Mouse (Mus musculus) limb, embryonic 12.5 days (tissue): ENCODE results near the gene Lrriq3. TPM values are rescaled to one million over a fixed set of nuclear protein-coding genes. Genes with fewer than 3 reads are reported as not detected.

Source experiments
- ATAC-seq: fragments of 200-750 bp; cut with Nextera tagmentation; 2 replicates; pipeline ENCODE4 v1.8.0; 2017; ENCODE audit warnings: low read depth, moderate TSS enrichment; ENCODE audit not compliant: insufficient number of reproducible peaks, insufficient read depth, low FRiP score, low TSS enrichment
- H3K27ac ChIP-seq: fragments of 300-500 bp; sonication (generic); 2 replicates; pipeline ENCODE4 v1.5.1; 2016; ENCODE audit warnings: mild to moderate bottlenecking, moderate library complexity
- H3K27me3 ChIP-seq: fragments of 300-500 bp; sonication (generic); 2 replicates; pipeline ENCODE4 v1.6.1; 2016; ENCODE audit warnings: mild to moderate bottlenecking, moderate library complexity
- H3K36me3 ChIP-seq: fragments of 300-500 bp; sonication (generic); 2 replicates; pipeline ENCODE4 v1.6.1; 2016; ENCODE audit warnings: mild to moderate bottlenecking, moderate library complexity
- H3K4me1 ChIP-seq: fragments of 300-500 bp; sonication (generic); replicated peaks from 2 replicates; pipeline ENCODE4 v1.6.1; 2016
- H3K4me2 ChIP-seq: fragments of 300-500 bp; sonication (generic); 2 replicates; pipeline ENCODE4 v1.6.1; 2016; ENCODE audit warnings: mild to moderate bottlenecking, moderate library complexity
- H3K4me3 ChIP-seq: fragments of 300-500 bp; sonication (generic); replicated peaks from 2 replicates; pipeline ENCODE4 v1.5.1; 2016; ENCODE audit warnings: mild to moderate bottlenecking
- H3K9ac ChIP-seq: fragments of 300-500 bp; sonication (generic); replicated peaks from 2 replicates; pipeline ENCODE4 v1.6.1; 2016; ENCODE audit warnings: mild to moderate bottlenecking, moderate library complexity
- H3K9me3 ChIP-seq: fragments of 300-500 bp; sonication (generic); 2 replicates; pipeline ENCODE4 v1.6.1; 2016; ENCODE audit warnings: mild to moderate bottlenecking, moderate library complexity
- WGBS: fragments of 180-500 bp; shearing (Covaris S2); methylation state at CpG from one replicate; pipeline ENCODE4 v1.1.7; 2016; 5-methylcytosine and 5-hydroxymethylcytosine counted together
- polyA plus RNA-seq: library from polyadenylated mRNA; unstranded; fragments of >200 nt; fragmentation: Nextera tagmentation; extraction: Ambion mirVana; gene quantifications from 2 replicates; pipeline ENCODE4 v1.2.1, GENCODE M21; 2016

Lrriq3 gene
- polyA plus RNA-seq, 1 experiment from 2014 or later, result 0.81 TPM

- Histone ChIP-seq H3K27me3 (no peaks in the 10 kb centered on the region), H3K4me1 (no peaks in the 10 kb centered on the region)
- WGBS, result 63% methylated on average over 1 of the region's 1 CpGs
Observed at GRCm38 (mm10) chr3:155105957-155106356, 12.7 kb downstream of the Lrriq3 start.

GRCm38 (mm10) chr3:155137737-155138136 is 44.5 kb downstream of the Lrriq3 start:
- 88% methylated on average over 5 of the region's 5 CpGs for WGBS
- no peaks in the 10 kb centered on the region for H3K27me3 ChIP-seq
- no peaks in the 10 kb centered on the region for H3K4me1 ChIP-seq
- H3K4me2 ChIP-seq, result no peak overlapping the region
- no peak overlapping the region for H3K27ac ChIP-seq
- ATAC-seq, result no peak
- H3K4me3 ChIP-seq, result no peak overlapping the region
- no peak overlapping the region for H3K9ac ChIP-seq
- H3K9me3 ChIP-seq, result no peaks in the 10 kb centered on the region
- H3K36me3 ChIP-seq, result no peaks in the 10 kb centered on the region

More at GRCm38 (mm10) chr3:155105957-155106356, 12.7 kb downstream of the Lrriq3 start:
- Histone ChIP-seq H3K9me3 (no peaks in the 10 kb centered on the region), H3K4me2 (no peak overlapping the region), H3K27ac (no peak overlapping the region), H3K9ac (no peak overlapping the region), H3K36me3 (no peaks in the 10 kb centered on the region), H3K4me3 (no peak overlapping the region)
- ATAC-seq, result no peak

- ATAC-seq, result no peak
Observed at GRCm38 (mm10) chr3:155141047-155141446, 47.8 kb downstream of the Lrriq3 start.

GRCm38 (mm10) chr3:155144368-155144767 is 51.1 kb downstream of the Lrriq3 start:
- H3K4me1 ChIP-seq, result no peaks in the 10 kb centered on the region
- no peak for ATAC-seq
- H3K27ac ChIP-seq, result no peak overlapping the region
- no peaks in the 10 kb centered on the region for H3K27me3 ChIP-seq
- H3K9ac ChIP-seq, result no peak overlapping the region
- WGBS, result 79% methylated on average over 1 of the region's 1 CpGs
- no peaks in the 10 kb centered on the region for H3K36me3 ChIP-seq
- H3K4me3 ChIP-seq, result no peak overlapping the region
- no peaks in the 10 kb centered on the region for H3K9me3 ChIP-seq
- H3K4me2 ChIP-seq, result no peak overlapping the region

More at GRCm38 (mm10) chr3:155141047-155141446, 47.8 kb downstream of the Lrriq3 start:
- Histone ChIP-seq H3K4me2 (no peak overlapping the region), H3K9me3 (no peaks in the 10 kb centered on the region), H3K27me3 (no peaks in the 10 kb centered on the region), H3K4me1 (no peaks in the 10 kb centered on the region), H3K4me3 (no peak overlapping the region), H3K9ac (no peak overlapping the region), H3K36me3 (no peaks in the 10 kb centered on the region), H3K27ac (no peak overlapping the region)
- 87% methylated on average over 11 of the region's 11 CpGs for WGBS

- H3K27ac ChIP-seq, result no peak overlapping the region
- no peak; the same call in 1 of the 2 replicates for ATAC-seq
- no peaks in the 10 kb centered on the region for H3K4me1 ChIP-seq
Observed at GRCm38 (mm10) chr3:155161842-155162241, 68.6 kb downstream of the Lrriq3 start.

GRCm38 (mm10) chr3:155180303-155180902 is 87.2 kb downstream of the Lrriq3 start:
- ATAC-seq, result no peak
- Histone ChIP-seq H3K4me2 (no peak overlapping the region), H3K36me3 (no peaks in the 10 kb centered on the region), H3K9ac (no peak overlapping the region), H3K4me3 (no peak overlapping the region), H3K27ac (no peak overlapping the region), H3K9me3 (no peaks in the 10 kb centered on the region), H3K27me3 (no peaks in the 10 kb centered on the region), H3K4me1 (no peaks in the 10 kb centered on the region)
- 65% methylated on average over 3 of the region's 3 CpGs for WGBS

More at GRCm38 (mm10) chr3:155161842-155162241, 68.6 kb downstream of the Lrriq3 start:
- H3K9ac ChIP-seq, result no peak overlapping the region
- H3K9me3 ChIP-seq, result no peaks in the 10 kb centered on the region
- H3K4me2 ChIP-seq, result no peak overlapping the region
- no peak overlapping the region for H3K4me3 ChIP-seq
- no peaks in the 10 kb centered on the region for H3K27me3 ChIP-seq
- H3K36me3 ChIP-seq, result no peaks in the 10 kb centered on the region

- H3K36me3 ChIP-seq, result no peaks in the 10 kb centered on the region
- no peak overlapping the region for H3K4me2 ChIP-seq
- no peak overlapping the region for H3K4me3 ChIP-seq
- H3K27ac ChIP-seq, result no peak overlapping the region
- 85% methylated on average over 2 of the region's 2 CpGs for WGBS
- no peak for ATAC-seq
- no peaks in the 10 kb centered on the region for H3K27me3 ChIP-seq
- H3K9me3 ChIP-seq, result no peaks in the 10 kb centered on the region
- no peaks in the 10 kb centered on the region for H3K4me1 ChIP-seq
- H3K9ac ChIP-seq, result no peak overlapping the region
Observed at GRCm38 (mm10) chr3:155186456-155186855, 93.2 kb downstream of the Lrriq3 start.

GRCm38 (mm10) chr3:155188857-155189256 is 95.6 kb downstream of the Lrriq3 start:
- ATAC-seq, result no peak
- no peaks in the 10 kb centered on the region for H3K36me3 ChIP-seq
- no peaks in the 10 kb centered on the region for H3K9me3 ChIP-seq
- no peaks in the 10 kb centered on the region for H3K27me3 ChIP-seq
- WGBS, result 78% methylated on average over 2 of the region's 2 CpGs
- no peaks in the 10 kb centered on the region for H3K4me1 ChIP-seq
- H3K4me2 ChIP-seq, result no peak overlapping the region
- H3K9ac ChIP-seq, result no peak overlapping the region
- H3K4me3 ChIP-seq, result no peak overlapping the region
- no peak overlapping the region for H3K27ac ChIP-seq

GRCm38 (mm10) chr3:155234919-155235318 is 141.7 kb downstream of the Lrriq3 start:
- no peak overlapping the region for H3K4me3 ChIP-seq
- H3K4me2 ChIP-seq, result no peak overlapping the region
- H3K9me3 ChIP-seq, result no peaks in the 10 kb centered on the region
- peak; percentile 26; the same call in 1 of the 2 replicates for ATAC-seq
- H3K9ac ChIP-seq, result no peak overlapping the region
- no peaks in the 10 kb centered on the region for H3K36me3 ChIP-seq
- no peak overlapping the region for H3K27ac ChIP-seq
- WGBS, result 8% methylated on average over 1 of the region's 1 CpGs
- no peaks in the 10 kb centered on the region for H3K27me3 ChIP-seq
- no peaks in the 10 kb centered on the region for H3K4me1 ChIP-seq

GRCm38 (mm10) chr3:155235502-155235901 is 142.3 kb downstream of the Lrriq3 start:
- ATAC-seq, result no peak
- H3K4me2 ChIP-seq, result no peak overlapping the region
- no peak overlapping the region for H3K9ac ChIP-seq
- no peaks in the 10 kb centered on the region for H3K9me3 ChIP-seq
- H3K4me1 ChIP-seq, result no peaks in the 10 kb centered on the region
- no peak overlapping the region for H3K27ac ChIP-seq
- no peaks in the 10 kb centered on the region for H3K36me3 ChIP-seq
- H3K4me3 ChIP-seq, result no peak overlapping the region
- H3K27me3 ChIP-seq, result no peaks in the 10 kb centered on the region
